Mouse (Mus musculus): ENCODE results near the gene Arap2. TPM values are rescaled to one million over a fixed set of nuclear protein-coding genes. Genes with fewer than 3 reads are reported as not detected.
A peak's percentile ranks its signal among the peaks of the same experiment; 100 is the strongest.

Gene Arap2
- 0.04 TPM in 1 of 2 replicates, not detected in the other for polyA plus RNA-seq (2012; ENCODE audit: insufficient read depth, low replicate concordance)

DNA sequence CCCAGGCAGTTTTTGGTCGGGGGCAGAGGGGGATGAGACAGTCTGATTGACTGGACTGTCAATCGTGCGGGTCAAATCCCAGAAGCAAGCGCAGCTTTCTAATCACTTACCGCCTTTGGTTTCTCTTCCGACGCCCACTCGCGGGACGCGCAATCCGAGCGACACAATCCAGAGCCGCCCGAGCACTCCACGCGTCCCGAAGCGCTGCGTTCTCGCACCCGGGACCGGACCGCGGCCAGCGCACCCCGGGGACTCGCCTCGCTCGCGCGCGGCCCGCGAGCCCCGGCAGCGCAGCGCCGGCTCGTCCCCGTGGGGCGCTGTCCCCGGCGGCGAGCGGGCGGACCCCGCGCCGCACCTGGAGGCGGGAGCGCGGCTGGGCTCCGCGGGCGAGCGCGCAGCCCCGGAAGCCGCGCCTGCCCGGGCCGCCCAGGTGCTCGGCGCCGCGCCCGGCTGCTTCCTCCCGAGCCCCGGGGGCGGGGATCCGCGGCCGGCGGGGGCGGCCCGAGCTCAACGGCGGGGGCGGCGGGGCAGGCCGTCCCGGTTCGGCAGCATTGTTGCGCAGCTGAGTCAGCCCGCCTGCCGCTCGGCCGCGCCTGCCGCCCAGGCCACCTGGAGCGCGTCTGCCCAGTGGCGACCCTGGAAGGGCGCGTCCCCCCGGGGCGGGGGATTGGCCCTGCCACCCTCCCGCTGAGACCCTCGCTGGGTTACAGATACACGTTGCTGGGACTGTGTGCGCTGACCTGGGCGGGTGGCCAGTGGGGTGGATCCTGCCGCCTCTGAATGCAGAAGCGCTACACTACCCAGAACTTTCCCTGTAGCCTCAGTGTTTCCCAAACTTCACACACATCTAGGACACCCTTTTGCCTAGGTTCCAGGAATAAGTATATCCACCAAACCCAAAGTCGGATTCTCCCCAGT, at the start of gene Arap2:
Gene Arap2, minus strand, starts transcription at position 376 of the 918 bp plus-strand sequence.
- TF ChIP-seq FLI1 (IDR thresholded peaks at IDR 0.05; ENCODE audit: low read length) (no peak), GATA1 (IDR thresholded peaks at IDR 0.05; ENCODE audit: borderline replicate concordance, low read length) (no peak)
- no peaks in the 10 kb centered on the region for H3K9me3 ChIP-seq
- peaks cover 53% of the 10 kb centered on the region for H3K4me1 ChIP-seq
- peak within 1 kb of the TSS; percentile 94 for H3K4me3 ChIP-seq (replicated peaks)
- H3K36me3 ChIP-seq (replicated peaks; ENCODE audit: low read length), result peaks cover 2% of the 10 kb centered on the region
- peaks cover 2% of the 10 kb centered on the region for H3K27me3 ChIP-seq (replicated peaks)

DNA sequence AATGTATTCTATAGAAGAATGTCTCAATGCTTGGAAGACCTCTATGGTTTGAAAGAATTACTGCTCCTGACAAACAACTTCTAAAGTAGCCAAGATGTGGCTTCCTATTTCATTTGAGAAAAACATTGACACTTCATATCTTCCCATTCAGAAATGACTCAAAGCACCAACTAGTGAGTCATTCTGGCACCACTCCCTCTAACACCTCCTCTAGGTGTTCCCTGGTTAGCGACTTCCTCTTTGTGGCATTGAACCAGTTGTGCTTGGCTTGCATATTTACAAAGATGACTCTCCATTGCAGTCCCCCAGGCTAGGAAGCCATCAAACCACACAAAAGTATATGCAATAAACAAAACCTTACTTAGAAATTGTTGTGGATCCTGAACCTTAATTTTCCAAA, 49.8 kb upstream of the Arap2 start:
- TF ChIP-seq FLI1 (IDR thresholded peaks at IDR 0.05; ENCODE audit: low read length), result no peak
- TF ChIP-seq GATA1 (IDR thresholded peaks at IDR 0.05; ENCODE audit: borderline replicate concordance, low read length), result no peak
- peaks cover 4% of the 10 kb centered on the region; the same call in 1 of the 2 replicates for H3K4me1 ChIP-seq
- H3K4me3 ChIP-seq (replicated peaks), result no peak overlapping the region
- no peaks in the 10 kb centered on the region for H3K9me3 ChIP-seq
- no peaks in the 10 kb centered on the region for H3K27me3 ChIP-seq (replicated peaks)
- no peaks in the 10 kb centered on the region for H3K36me3 ChIP-seq (replicated peaks; ENCODE audit: low read length)

DNA sequence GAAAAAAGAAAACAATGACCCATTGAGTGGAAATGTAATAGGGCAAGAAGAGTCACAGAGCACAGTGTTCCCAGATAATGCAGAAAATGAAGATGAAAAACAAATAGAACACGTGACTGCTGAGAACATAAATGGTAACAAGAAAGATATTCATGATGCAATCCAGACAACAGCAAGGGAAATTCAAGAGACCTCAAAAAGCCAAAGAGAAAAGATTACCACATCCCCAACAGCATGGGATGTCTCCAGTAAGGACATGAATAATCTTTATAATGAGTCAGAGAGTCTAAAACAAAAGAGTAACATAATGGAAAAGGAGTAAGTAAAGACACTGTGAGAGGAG, 48.1 kb upstream of the Arap2 start:
- Histone ChIP-seq H3K9me3 (no peaks in the 10 kb centered on the region), H3K36me3 (replicated peaks; ENCODE audit: low read length) (no peaks in the 10 kb centered on the region), H3K27me3 (replicated peaks) (no peaks in the 10 kb centered on the region), H3K4me1 (peaks cover 3% of the 10 kb centered on the region; the same call in 1 of the 2 replicates), H3K4me3 (replicated peaks) (no peak overlapping the region)
- TF ChIP-seq GATA1 (IDR thresholded peaks at IDR 0.05; ENCODE audit: borderline replicate concordance, low read length), result no peak
- no peak for TF ChIP-seq FLI1 (IDR thresholded peaks at IDR 0.05; ENCODE audit: low read length)

DNA sequence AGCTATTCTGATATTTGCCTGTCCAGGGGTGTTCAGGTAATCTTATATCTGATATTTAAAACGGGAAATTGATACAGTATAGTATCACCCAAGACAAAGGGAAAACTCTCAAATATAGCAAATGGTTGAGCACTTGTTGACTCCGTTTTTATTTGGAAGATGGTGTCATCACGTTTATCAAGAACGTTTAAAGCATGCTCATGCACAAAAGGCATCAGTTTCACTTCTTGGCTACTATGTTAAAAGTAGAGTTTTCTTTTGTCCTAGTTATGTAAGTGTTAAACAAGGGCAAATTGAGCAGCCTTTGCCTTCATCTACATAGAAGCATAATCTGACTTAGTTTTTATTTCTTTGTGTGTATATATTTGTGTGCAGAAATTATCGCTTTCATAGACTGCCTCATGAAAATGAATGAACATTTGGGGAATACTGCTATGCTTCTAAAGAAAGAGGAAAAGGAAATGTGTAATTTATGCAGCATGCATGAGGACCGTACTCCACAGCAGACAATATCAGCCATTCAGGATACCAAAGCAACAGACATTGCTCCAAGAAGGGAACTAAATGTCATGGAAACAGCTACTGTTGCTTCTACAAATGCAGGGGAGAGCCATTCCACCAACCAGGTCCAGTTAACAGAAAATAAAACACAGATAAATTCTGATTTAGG, 47.6 kb upstream of the Arap2 start, which contains the start of gene Dthd1:
Gene Dthd1, plus strand, starts transcription at position 422 of the 670 bp plus-strand sequence.
- H3K4me3 ChIP-seq (replicated peaks), result no peak within 1 kb of the TSS
- H3K9me3 ChIP-seq, result peaks cover 4% of the 10 kb centered on the region
- H3K36me3 ChIP-seq (replicated peaks; ENCODE audit: low read length), result peaks cover 2% of the 10 kb centered on the region
- no peaks in the 10 kb centered on the region for H3K27me3 ChIP-seq (replicated peaks)
- TF ChIP-seq GATA1 (IDR thresholded peaks at IDR 0.05; ENCODE audit: borderline replicate concordance, low read length), result no peak
- TF ChIP-seq FLI1 (IDR thresholded peaks at IDR 0.05; ENCODE audit: low read length), result no peak
- H3K4me1 ChIP-seq, result peaks cover 3% of the 10 kb centered on the region; the same call in 1 of the 2 replicates

DNA sequence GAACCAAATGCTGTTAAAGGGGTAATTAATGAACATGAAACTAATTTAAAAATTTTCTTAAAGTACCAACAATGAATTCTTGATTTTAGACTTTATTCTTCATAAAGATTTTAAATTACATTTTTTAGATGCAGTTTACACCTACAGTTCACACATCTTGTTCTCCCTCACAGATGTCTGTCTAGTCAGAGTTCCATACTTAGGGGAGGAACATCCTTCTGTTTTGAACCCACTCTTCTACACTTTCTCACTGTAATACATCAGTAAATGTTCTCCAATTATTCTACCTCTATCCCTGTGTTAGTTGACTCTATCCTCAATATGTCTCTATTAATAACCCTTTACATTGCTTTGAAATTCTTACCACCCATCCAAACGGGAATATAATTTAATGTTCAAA, 26.8 kb upstream of the Arap2 start:
- no peaks in the 10 kb centered on the region for H3K27me3 ChIP-seq (replicated peaks)
- H3K36me3 ChIP-seq (replicated peaks; ENCODE audit: low read length), result no peaks in the 10 kb centered on the region
- no peaks in the 10 kb centered on the region for H3K9me3 ChIP-seq
- TF ChIP-seq FLI1 (IDR thresholded peaks at IDR 0.05; ENCODE audit: low read length) (no peak), GATA1 (IDR thresholded peaks at IDR 0.05; ENCODE audit: borderline replicate concordance, low read length) (no peak)
- peaks cover 8% of the 10 kb centered on the region for H3K4me1 ChIP-seq
- H3K4me3 ChIP-seq (replicated peaks), result no peak overlapping the region

DNA sequence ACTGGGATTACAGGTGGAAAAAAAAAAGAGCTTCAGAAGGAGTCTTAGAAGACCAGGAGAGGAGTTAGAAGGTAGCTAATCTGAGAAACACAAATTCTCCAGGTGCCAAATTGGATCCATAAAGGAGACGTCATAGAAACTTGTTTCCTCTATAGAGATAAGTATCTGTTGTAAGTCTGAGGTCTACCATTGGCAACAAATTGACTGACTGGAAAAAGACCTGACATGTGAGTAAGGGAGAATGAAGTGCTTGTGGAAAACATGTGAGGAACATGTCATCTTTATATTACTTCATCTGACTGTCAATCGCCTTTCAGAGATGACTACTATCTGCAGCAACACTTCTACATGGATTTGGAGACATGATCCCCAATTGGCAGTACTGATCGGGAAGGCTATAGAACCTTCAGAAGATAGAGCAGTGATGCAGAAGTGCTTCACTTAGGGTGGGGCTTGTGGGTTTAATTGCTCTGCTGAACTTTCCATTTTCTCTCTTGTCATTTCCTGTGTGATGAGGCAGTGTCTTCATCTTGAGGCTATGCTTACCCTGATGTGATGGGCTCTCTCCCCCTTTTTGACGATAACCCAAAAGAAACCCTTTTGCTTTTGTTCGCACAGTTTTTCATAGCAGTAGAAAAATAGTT, 25.1 kb upstream of the Arap2 start:
- Histone ChIP-seq H3K36me3 (replicated peaks; ENCODE audit: low read length) (no peaks in the 10 kb centered on the region), H3K4me1 (peaks cover 8% of the 10 kb centered on the region), H3K27me3 (replicated peaks) (no peaks in the 10 kb centered on the region), H3K4me3 (replicated peaks) (no peak overlapping the region), H3K9me3 (no peaks in the 10 kb centered on the region)
- TF ChIP-seq FLI1 (IDR thresholded peaks at IDR 0.05; ENCODE audit: low read length), result no peak
- no peak for TF ChIP-seq GATA1 (IDR thresholded peaks at IDR 0.05; ENCODE audit: borderline replicate concordance, low read length)

DNA sequence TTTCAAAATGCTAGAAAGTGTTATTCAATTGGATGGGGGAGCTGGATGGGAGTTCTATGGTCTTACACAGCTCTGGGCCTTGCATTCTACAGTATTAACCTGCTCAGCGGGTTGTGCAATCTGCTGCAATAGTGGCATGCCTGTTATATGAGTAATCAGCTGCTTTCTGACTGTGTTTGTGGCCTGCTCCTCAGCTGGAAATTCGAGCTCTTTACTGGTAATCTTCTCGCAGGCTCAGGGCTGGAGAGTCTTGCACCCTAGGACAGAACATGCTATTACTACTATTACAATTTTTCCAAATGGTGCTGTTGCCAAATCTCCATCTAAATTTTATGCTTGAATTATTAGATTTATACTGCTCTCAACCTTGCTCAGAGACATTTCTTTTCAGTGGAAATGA, 20.9 kb upstream of the Arap2 start:
- TF ChIP-seq FLI1 (IDR thresholded peaks at IDR 0.05; ENCODE audit: low read length), result no peak
- TF ChIP-seq GATA1 (IDR thresholded peaks at IDR 0.05; ENCODE audit: borderline replicate concordance, low read length), result no peak
- Histone ChIP-seq H3K36me3 (replicated peaks; ENCODE audit: low read length) (no peaks in the 10 kb centered on the region), H3K4me3 (replicated peaks) (no peak overlapping the region), H3K4me1 (peaks cover 8% of the 10 kb centered on the region), H3K27me3 (replicated peaks) (no peaks in the 10 kb centered on the region), H3K9me3 (no peaks in the 10 kb centered on the region)

DNA sequence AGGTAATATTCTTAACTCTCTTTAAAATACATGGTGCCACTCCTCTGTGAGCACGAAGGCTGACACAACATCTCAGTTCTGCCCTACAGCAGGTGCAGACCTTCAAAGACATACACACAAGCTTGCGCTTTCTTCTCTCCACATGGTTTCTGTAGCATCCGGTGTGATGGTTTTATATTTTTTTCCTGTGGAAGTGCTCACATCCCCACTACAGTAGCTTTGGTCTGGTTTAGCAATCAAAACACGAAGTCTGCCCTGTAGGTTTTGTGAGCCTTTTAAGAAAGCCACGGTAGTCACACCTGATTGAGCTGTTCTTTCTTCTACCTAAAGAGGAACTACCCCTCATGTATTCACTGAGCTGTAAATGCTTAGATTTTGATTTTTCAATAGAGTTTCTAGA, 12.7 kb upstream of the Arap2 start:
- TF ChIP-seq GATA1 (IDR thresholded peaks at IDR 0.05; ENCODE audit: borderline replicate concordance, low read length) (no peak), FLI1 (IDR thresholded peaks at IDR 0.05; ENCODE audit: low read length) (no peak)
- no peak overlapping the region for H3K4me3 ChIP-seq (replicated peaks)
- H3K36me3 ChIP-seq (replicated peaks; ENCODE audit: low read length), result no peaks in the 10 kb centered on the region
- no peaks in the 10 kb centered on the region for H3K27me3 ChIP-seq (replicated peaks)
- peaks cover 9% of the 10 kb centered on the region; the same call in 1 of the 2 replicates for H3K4me1 ChIP-seq
- H3K9me3 ChIP-seq, result no peaks in the 10 kb centered on the region

DNA sequence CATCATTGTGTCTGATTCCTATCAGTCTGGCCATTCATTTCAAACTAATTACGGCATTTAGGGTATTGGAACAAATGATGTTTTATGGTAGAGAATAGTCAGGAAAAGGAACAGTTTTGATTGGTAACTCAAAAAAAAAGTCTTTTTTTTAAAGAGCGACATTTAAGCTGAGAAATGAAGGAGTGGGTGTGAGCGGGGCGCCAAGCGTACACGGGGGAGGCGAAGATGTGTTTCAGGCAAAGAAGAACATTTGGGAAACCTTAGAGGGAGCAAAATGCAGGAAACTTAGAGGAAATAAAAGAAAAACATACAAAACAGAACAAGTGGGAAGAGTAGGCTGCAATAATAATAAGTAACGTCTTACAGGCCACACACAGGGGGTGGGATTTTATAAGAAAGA, 11.8 kb upstream of the Arap2 start:
- no peak overlapping the region for H3K4me3 ChIP-seq (replicated peaks)
- TF ChIP-seq GATA1 (IDR thresholded peaks at IDR 0.05; ENCODE audit: borderline replicate concordance, low read length) (no peak), FLI1 (IDR thresholded peaks at IDR 0.05; ENCODE audit: low read length) (no peak)
- no peaks in the 10 kb centered on the region for H3K9me3 ChIP-seq
- H3K27me3 ChIP-seq (replicated peaks), result no peaks in the 10 kb centered on the region
- no peaks in the 10 kb centered on the region for H3K36me3 ChIP-seq (replicated peaks; ENCODE audit: low read length)
- peaks cover 9% of the 10 kb centered on the region; the same call in 1 of the 2 replicates for H3K4me1 ChIP-seq

Data from megakaryocyte, embryonic 14.5 days (primary cell).